Mouse (Mus musculus) liver, embryonic 14.5 days (tissue): ENCODE results near the gene Nop14.

Experiments used
- CTCF ChIP-seq: IDR thresholded peaks from 2 replicates; pipeline ENCODE4 v1.5.1; 2016; ENCODE audit warnings: antibody characterized with exemption, low read depth, control low read depth
- EP300 ChIP-seq: IDR thresholded peaks from 2 replicates; pipeline ENCODE4 v1.6.1; 2016; ENCODE audit warnings: antibody characterized with exemption, low read depth

- TF ChIP-seq CTCF (no peak), EP300 (no peak)
Measured at GRCm38 (mm10) chr5:34695521-34695920, 35.6 kb upstream of the Nop14 start.
